Mouse (Mus musculus) testis, adult 2 months (tissue): Measurements from ENCODE around the gene AU018091.

Experiments
- CTCF ChIP-seq: fragments of 200-500 bp; IDR thresholded peaks from 2 replicates; pipeline ENCODE4 v1.5.1; 2012; ENCODE audit warnings: low read depth, mild to moderate bottlenecking, inconsistent platforms, low read length, moderate library complexity; ENCODE audit not compliant: control insufficient read depth, insufficient read depth, insufficient replicate concordance
- POLR2A ChIP-seq: fragments of 200-500 bp; IDR thresholded peaks from 2 replicates; pipeline ENCODE4 v1.6.1; 2012; ENCODE audit warnings: low read depth, mild to moderate bottlenecking, inconsistent platforms, low read length, moderate library complexity; ENCODE audit not compliant: control insufficient read depth

DNA sequence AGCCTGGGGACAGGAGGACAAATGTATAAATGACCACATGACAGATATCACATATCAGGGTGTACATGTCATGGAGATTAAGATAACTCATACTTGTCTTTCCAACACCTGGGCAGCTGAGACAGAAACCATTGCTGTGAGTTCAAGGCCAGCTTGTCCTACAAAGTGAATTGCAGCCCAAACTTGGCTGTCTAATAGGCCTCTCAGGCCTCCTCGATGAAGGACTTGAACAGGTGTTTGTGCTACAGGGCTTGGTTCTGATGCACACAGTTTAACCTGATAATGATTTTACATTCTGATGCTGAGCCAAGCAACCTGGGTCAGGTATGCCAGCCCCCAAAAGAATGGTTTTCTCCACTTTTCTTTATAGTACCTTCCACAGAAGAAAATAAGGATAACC is 44.2 kb upstream of the AU018091 start:
- TF ChIP-seq POLR2A (no peak), CTCF (no peak)
